Mouse (Mus musculus): ENCODE measurements around the gene Cacna1f. TPM values are rescaled to one million over a fixed set of nuclear protein-coding genes. Genes with fewer than 3 reads are reported as not detected.

Cacna1f gene
- not detected in 4 replicates for total RNA-seq (2023; ENCODE audit: inconsistent age)

GRCm38 (mm10) chrX:7606783-7607182 lies at the start of gene Cacna1f:
Cacna1f (plus strand) TSS chrX:7607083.

DNA sequence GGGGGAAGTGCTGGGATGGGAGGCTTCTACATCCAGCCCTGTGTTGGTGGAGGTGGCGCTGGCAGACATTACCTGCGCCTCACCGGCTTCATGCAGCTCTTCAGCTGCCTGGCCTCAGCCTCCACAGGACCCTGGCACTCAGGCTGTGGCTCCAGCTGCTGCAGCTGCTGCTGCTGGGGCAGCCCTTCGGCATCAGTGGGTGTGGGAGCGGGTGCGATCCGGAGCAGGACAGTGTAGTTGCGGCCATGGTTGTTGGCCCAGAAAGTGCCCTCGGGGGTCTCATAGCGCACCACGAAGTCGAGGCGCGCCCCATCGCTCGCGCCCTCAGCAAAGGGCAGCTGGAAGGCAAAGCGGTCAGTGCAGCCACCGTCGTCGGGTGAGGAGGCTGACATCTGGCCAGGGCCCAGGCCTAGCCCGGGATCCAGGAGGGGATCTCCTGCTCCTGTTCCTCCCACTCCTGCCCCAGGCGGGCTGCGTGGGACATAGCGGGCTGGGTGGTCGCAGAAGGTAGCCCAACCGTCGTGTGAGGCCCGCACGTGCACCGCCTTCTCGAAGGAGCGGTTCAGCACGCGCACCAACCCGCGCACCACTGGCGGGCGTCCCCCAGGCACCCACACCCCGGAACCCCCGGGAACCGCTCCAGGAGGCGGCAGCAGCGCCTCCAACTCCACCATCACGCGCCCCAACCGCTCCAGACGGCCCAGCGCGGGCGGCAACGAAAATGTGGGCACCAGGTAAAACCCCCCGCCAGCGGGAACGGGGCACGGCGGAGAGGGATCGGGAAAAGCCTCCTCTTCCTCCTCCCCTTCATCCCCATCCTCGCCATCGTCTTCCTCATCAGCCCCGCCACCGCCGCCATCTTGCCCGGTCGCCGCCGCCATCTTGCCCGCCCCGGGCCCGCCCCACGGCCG lies 33.5 kb upstream of the Cacna1f start, which contains the start of gene Foxp3:
Gene Foxp3 (plus strand): TSS at position 469 of the 911 bp plus-strand sequence.

GRCm38 (mm10) chrX:7574087-7574884 lies 32.6 kb upstream of the Cacna1f start, which contains the start of gene Ppp1r3f:
Ppp1r3f (minus strand) TSS chrX:7574283.

DNA sequence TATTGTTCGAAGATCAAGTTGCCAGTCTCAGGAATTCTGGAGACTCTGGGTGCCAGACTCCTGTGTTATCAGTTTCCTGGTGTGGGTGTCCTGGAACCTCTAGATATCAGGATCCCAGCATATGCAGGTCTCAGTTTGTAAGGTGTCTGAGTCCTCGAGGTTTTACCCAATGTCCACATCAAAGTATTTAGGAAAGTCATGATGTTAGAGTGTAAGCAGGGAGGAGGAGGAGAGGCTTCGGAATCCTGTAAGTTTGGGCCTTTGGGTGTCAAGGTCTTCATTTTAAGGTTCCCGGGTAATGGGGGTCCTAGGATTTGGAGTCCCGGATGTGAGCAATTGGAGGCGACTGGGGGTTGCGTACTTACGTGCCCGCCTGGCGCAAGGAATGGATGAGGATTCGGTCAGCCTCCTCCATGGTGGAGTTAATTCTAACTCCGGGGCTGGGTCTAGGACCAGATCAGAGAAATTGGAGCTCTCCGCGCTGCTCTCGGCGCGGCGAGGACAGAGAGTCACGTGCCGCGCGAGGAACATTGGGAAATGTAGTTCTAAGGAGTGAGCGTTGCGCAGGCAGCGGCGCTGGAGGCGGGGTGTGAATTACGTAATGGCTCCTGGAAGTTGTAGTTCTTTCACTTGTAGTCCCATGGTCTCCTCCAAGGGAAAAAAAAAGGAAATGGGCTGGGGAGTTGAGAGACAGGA lies 1.9 kb upstream of the Cacna1f start, which contains the start of gene Ccdc22:
Gene Ccdc22 (minus strand): TSS at position 639 of the 696 bp plus-strand sequence.

DNA sequence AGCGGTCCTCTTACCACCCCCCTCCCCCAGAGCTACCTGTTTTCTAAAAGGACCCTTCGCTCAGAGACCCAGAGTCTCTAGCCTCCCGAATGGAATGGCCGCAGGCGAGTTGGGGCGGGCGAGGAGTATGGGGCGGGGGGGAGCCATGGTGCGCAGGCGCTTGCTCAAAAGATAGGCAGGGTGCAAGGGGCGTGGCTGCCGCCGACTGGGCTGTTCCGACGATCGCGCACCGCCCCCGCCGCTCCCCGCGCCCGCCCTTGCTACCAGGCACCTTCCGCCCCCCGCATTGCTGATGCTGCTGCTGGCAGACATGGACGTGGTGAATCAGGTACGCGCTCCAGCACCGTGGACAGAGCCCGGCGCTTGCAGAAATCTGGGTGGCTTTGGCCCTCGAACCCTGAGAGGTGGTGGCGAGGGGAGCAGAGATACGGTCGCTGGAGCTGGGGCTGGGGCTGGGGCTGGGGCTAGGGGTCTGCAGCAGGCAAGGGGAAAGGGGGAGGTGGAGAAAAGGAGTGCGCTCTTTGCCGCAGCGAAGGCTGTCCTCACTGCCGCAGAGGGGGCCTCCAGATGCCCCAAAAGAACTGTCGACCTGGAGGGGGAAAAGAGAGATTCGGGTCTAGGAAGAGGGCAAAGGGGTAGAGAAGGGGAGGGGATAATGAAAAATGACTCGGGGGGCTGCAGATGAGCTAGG lies 31.7 kb downstream of the Cacna1f start, which contains the start of gene Syp:
Gene Syp (plus strand): TSS at position 71 of the 691 bp plus-strand sequence.

DNA sequence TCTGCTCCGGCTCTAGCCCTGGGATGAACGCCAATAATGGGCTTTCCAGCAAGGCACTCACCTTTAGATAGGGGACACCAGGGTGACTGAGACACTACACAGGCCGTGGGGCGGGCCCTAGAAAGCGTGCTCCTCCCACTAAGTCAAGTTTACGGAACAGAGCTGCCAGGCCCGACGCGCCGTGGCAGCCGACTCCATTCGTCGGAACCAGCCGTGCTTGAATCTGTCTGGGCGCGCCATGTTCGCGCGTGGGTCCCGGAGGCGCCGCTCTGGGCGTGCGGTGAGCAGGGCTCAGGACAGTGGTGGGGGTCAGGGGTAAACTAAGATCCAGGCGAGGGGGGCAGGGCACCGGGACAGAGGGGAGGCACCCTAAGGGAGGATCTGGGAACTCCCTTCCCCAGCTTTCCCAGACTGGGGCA lies 50.3 kb downstream of the Cacna1f start, which contains the start of gene Prickle3:
Gene Prickle3 (plus strand): TSS at position 40 of the 419 bp plus-strand sequence.

DNA sequence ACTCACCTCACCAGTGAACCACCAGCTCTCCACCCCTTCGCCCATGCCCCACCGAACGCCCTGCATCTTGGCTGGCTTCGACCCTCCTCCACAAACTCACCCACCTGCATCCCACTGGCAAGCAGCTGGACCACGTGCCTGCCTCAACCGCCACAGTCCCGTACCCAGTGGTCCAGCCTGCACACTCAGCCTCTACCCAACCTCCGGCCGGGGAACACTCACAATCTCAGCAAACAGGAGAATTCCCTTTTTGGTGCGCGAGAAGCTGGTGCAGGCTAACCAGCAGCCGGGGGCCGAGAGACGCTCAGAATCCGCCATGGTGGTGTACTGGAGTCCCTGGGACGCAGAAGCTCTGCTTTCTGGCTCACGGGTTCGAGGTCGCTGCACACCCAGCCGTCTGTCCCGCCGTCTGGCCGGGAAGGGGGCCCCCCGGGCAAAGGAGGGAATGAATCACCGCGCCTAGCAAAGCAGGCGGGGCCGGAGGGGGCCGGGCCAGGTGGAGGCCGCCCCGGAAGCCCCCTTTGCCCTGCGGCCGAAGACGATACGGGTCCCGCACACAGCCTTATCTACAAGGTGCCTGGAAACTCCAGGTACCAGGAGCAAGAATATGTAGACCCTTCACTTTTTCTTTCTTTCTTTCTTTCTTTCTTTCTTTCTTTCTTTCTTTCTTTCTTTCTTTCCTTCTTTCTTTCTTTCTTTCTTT lies 64.2 kb downstream of the Cacna1f start, which contains the start of gene Plp2:
Gene Plp2 (minus strand): TSS at position 470 of the 703 bp plus-strand sequence.

DNA sequence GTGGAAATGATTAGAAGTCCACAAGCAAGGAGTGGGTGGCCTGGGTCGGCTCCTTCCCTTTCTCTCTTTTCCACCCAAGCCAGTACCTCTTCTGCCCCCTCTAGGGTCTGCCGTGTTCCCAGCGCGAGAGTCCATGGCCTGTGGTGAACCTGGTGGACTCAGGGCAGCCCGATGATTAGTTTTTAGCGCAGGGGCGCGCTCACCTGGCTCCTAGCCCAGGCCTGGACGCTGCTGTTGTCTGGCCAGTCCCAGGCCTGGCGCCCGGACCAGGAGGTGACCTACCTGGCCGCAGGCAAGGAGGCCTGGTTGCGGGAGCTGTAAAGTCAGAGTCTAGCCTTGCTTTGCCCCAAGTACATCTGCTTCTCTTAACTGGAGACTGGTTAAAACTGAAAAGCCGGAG lies 74.0 kb downstream of the Cacna1f start, which contains the start of gene Magix:
Gene Magix (minus strand): TSS at position 388 of the 400 bp plus-strand sequence.

Other genes with a start within 250 kb of the Cacna1f start
- 0.19 to 0.67 TPM (median 0.44 TPM) in 4 replicates for gene Usp27x, start 231.3 kb upstream of the Cacna1f start, total RNA-seq (2023; ENCODE audit: inconsistent age)
- gene Foxp3, start 33.4 kb upstream of the Cacna1f start, total RNA-seq (2023; ENCODE audit: inconsistent age), result not detected in 4 replicates
- gene Ppp1r3f, start 32.8 kb upstream of the Cacna1f start, total RNA-seq (2023; ENCODE audit: inconsistent age), result 6.6 to 7.6 TPM (median 6.9 TPM) in 4 replicates
- 23.0 to 25.1 TPM (median 24.2 TPM) in 4 replicates for gene Ccdc22, start 1.6 kb upstream of the Cacna1f start, total RNA-seq (2023; ENCODE audit: inconsistent age)
- gene Syp, start 31.4 kb downstream of the Cacna1f start, total RNA-seq (2023; ENCODE audit: inconsistent age), result 0.19 to 0.39 TPM (median 0.39 TPM) in 3 of 4 replicates, not detected in the other
- gene Prickle3, start 50.2 kb downstream of the Cacna1f start, total RNA-seq (2023; ENCODE audit: inconsistent age), result 24.8 to 33.8 TPM (median 31.3 TPM) in 4 replicates
- 84.5 to 110 TPM (median 102 TPM) in 4 replicates for gene Plp2, start 64.3 kb downstream of the Cacna1f start, total RNA-seq (2023; ENCODE audit: inconsistent age)
- gene Magix, start 74.2 kb downstream of the Cacna1f start, total RNA-seq (2023; ENCODE audit: inconsistent age), result not detected in 4 replicates
- gene Gpkow, start 90.0 kb downstream of the Cacna1f start, total RNA-seq (2023; ENCODE audit: inconsistent age), result 48.1 to 53.2 TPM (median 52.3 TPM) in 4 replicates
- 63.9 to 81.8 TPM (median 66.9 TPM) in 4 replicates for gene Wdr45, start 107.2 kb downstream of the Cacna1f start, total RNA-seq (2023; ENCODE audit: inconsistent age)
- not detected in 4 replicates for gene Gm45208, start 115.2 kb downstream of the Cacna1f start, total RNA-seq (2023; ENCODE audit: inconsistent age)
- gene Praf2, start 121.4 kb downstream of the Cacna1f start, total RNA-seq (2023; ENCODE audit: inconsistent age), result 13.8 to 16.3 TPM (median 14.6 TPM) in 4 replicates
- not detected in 4 replicates for gene Ccdc120, start 143.8 kb downstream of the Cacna1f start, total RNA-seq (2023; ENCODE audit: inconsistent age)
- gene Tfe3, start 155.5 kb downstream of the Cacna1f start, total RNA-seq (2023; ENCODE audit: inconsistent age), result 25.5 to 32.5 TPM (median 29.5 TPM) in 4 replicates
- gene Gripap1, start 182.7 kb downstream of the Cacna1f start, total RNA-seq (2023; ENCODE audit: inconsistent age), result 275 to 287 TPM (median 279 TPM) in 4 replicates
- gene Kcnd1, start 215.2 kb downstream of the Cacna1f start, total RNA-seq (2023; ENCODE audit: inconsistent age), result 0.74 to 1.5 TPM (median 0.90 TPM) in 4 replicates
- 194 to 202 TPM (median 199 TPM) in 4 replicates for gene Otud5, start 234.3 kb downstream of the Cacna1f start, total RNA-seq (2023; ENCODE audit: inconsistent age)